Mouse (Mus musculus): ENCODE results near the gene Map10. TPM values are rescaled to one million over a fixed set of nuclear protein-coding genes. Genes with fewer than 3 reads are reported as not detected.

The Map10 gene
- polyA plus RNA-seq, 1 experiment from 2014 or later, result 10.8 TPM

DNA sequence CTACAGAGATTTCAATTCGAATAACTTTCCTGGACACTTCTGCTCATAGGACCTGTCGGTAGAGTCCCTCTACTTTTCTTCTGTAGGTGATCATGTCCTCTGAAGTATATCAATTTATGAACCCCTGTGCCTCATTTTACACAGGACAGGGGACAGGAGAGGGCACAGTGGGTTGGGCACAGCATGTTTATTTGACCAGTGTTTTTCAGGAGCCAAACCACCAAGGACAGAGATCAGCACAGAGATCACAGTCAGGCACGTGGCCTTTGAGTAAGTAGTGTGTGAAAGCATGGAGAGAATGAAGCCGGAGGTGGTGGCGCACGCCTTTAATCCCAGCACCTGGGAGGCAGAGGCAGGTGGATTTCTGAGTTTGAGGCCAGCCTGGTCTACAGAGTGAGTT lies 7.9 kb downstream of the Map10 start:
- ATAC-seq (ENCODE audit: low FRiP score, low TSS enrichment) (no peak), DNase-seq (no peak)
- 92% methylated on average over 6 of the region's 6 CpGs for whole genome bisulfite sequencing
- H3K9ac ChIP-seq (replicated peaks; ENCODE audit: low read length), result no peak overlapping the region
- no peak overlapping the region for H3K4me3 ChIP-seq (replicated peaks; ENCODE audit: low read depth, low read length)
- peaks cover 9% of the 10 kb centered on the region for H3K4me1 ChIP-seq (ENCODE audit: control insufficient read depth, insufficient read depth, low read length)
- H3K9me3 ChIP-seq (ENCODE audit: control insufficient read depth, low read length), result no peaks in the 10 kb centered on the region
- H3K4me2 ChIP-seq (ENCODE audit: low read length), result no peak overlapping the region
- H3K36me3 ChIP-seq (ENCODE audit: control insufficient read depth, insufficient read depth, low read length), result no peaks in the 10 kb centered on the region
- H3K27ac ChIP-seq (replicated peaks; ENCODE audit: low read depth, low read length), result no peak overlapping the region
- no peaks in the 10 kb centered on the region for H3K27me3 ChIP-seq (ENCODE audit: control insufficient read depth, insufficient read depth, low read length)

DNA sequence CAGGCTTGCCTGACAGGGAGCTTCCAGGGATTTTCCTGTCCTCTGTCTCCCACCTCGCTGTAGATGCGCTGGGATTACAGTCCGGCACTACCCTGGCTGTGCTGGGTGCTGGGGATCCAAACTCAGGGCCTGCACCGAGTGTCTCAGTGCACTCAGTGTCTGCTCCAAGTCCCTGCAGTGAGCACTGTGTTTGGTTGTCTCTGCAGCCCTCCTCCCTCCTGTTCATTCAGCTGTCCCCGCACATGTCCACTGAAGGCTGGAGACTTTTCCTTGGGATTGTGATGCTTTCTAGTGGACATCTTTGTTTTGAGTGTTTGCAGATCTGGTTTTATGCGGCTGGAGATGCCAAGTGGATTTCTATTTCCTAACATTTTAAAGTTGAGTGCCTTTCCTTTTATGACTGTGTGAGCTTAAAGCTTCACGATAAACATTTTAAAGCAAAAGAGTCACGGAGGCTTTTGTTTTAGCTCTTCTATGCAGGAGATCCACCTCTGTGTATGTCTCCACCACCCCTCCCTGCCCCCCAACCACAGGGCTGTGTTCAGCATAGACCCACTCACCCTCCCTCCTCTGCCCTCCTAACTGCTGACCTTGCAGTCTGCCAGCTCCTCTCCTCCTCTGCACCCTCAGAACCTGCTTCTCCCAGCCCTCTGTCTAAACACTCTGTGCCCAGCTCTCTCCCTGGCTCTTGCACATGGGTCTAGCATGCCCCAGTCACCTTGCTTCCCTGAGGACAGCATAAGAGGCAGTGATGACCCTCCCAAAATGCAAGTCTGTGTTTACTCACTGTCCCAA lies 9.4 kb downstream of the Map10 start:
- no peak for ATAC-seq (ENCODE audit: low FRiP score, low TSS enrichment)
- no peaks in the 10 kb centered on the region for H3K9me3 ChIP-seq (ENCODE audit: control insufficient read depth, low read length)
- H3K4me1 ChIP-seq (ENCODE audit: control insufficient read depth, insufficient read depth, low read length), result peaks cover 9% of the 10 kb centered on the region
- no peak overlapping the region; the same call in 1 of the 2 replicates for H3K27ac ChIP-seq (replicated peaks; ENCODE audit: low read depth, low read length)
- no peaks in the 10 kb centered on the region for H3K36me3 ChIP-seq (ENCODE audit: control insufficient read depth, insufficient read depth, low read length)
- no peak for DNase-seq
- no peak overlapping the region for H3K9ac ChIP-seq (replicated peaks; ENCODE audit: low read length)
- H3K4me2 ChIP-seq (ENCODE audit: low read length), result no peak overlapping the region
- H3K27me3 ChIP-seq (ENCODE audit: control insufficient read depth, insufficient read depth, low read length), result no peaks in the 10 kb centered on the region
- no peak overlapping the region for H3K4me3 ChIP-seq (replicated peaks; ENCODE audit: low read depth, low read length)
- WGBS, result 67% methylated on average over 8 of the region's 8 CpGs

DNA sequence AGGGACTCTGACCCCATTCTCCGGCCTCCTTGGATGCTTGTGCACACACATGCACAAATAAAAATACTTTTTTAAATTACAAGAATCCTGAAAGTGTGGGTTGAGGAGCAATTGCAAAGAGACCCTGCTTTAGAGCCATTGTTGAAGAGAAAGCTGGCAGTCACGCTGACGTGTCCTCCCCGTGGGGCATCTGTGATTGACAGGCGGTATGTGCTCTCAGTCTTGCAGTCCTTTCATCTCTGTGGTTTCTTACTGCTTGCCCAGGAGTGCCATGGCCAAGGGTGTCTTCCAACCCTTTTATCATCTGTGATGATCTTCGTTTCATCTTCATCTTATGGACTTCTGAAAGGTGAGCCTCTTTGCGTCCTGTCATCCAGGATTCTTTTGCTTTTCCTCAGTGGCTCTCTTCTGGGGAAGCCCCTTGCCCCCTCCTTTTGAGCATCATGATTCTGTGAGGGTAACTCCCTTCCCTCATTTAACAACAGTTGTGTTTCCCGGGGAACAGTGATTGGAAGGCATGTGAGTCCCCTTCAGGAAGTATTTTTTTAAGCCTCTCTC lies 11.3 kb downstream of the Map10 start:
- Histone ChIP-seq H3K4me1 (ENCODE audit: control insufficient read depth, insufficient read depth, low read length) (peaks cover 9% of the 10 kb centered on the region), H3K36me3 (ENCODE audit: control insufficient read depth, insufficient read depth, low read length) (no peaks in the 10 kb centered on the region), H3K9me3 (ENCODE audit: control insufficient read depth, low read length) (no peaks in the 10 kb centered on the region), H3K4me3 (replicated peaks; ENCODE audit: low read depth, low read length) (no peak overlapping the region), H3K27me3 (ENCODE audit: control insufficient read depth, insufficient read depth, low read length) (no peaks in the 10 kb centered on the region), H3K27ac (replicated peaks; ENCODE audit: low read depth, low read length) (0 out of 2 replicates have a peak overlapping the region, but pooled peaks have one; percentile 9), H3K9ac (replicated peaks; ENCODE audit: low read length) (no peak overlapping the region), H3K4me2 (ENCODE audit: low read length) (no peak overlapping the region)
- peak; percentile 56 for DNase-seq
- 32% methylated on average over 8 of the region's 8 CpGs for WGBS
- ATAC-seq (ENCODE audit: low FRiP score, low TSS enrichment), result no peak; the same call in 1 of the 2 replicates

DNA sequence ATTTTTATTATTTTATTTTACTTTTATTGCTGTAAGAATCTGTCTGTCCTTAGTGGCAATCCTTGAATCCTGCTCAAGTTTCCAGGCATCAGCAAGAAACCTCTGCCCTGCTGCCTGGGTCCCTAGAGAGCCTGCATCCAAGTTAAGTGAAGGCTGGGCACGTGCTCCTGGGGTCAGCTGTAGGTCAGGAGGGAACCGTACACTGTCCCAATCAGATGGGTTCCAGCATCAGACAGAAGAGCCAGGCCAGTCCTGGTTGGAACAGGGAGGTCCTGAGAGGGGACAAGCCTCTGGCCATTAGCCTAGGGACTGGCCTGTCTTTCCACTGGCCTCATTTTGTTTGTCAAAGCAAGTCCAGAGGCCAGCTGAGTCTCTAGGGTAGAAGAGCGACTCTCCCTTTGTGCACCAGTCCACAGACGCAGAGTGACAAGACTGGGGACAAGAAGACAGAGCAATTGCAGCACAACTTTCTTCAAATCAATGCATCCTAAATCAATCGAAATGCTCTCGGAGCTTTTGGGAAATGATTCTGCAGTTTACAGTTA lies 15.7 kb downstream of the Map10 start:
- Histone ChIP-seq H3K9ac (replicated peaks; ENCODE audit: low read length) (no peak overlapping the region), H3K4me2 (ENCODE audit: low read length) (no peak overlapping the region), H3K9me3 (ENCODE audit: control insufficient read depth, low read length) (no peaks in the 10 kb centered on the region), H3K27ac (replicated peaks; ENCODE audit: low read depth, low read length) (no peak overlapping the region), H3K4me1 (ENCODE audit: control insufficient read depth, insufficient read depth, low read length) (peaks cover 9% of the 10 kb centered on the region), H3K27me3 (ENCODE audit: control insufficient read depth, insufficient read depth, low read length) (no peaks in the 10 kb centered on the region), H3K36me3 (ENCODE audit: control insufficient read depth, insufficient read depth, low read length) (no peaks in the 10 kb centered on the region), H3K4me3 (replicated peaks; ENCODE audit: low read depth, low read length) (no peak overlapping the region)
- WGBS, result 79% methylated on average over 6 of the region's 6 CpGs
- DNase-seq (no peak), ATAC-seq (ENCODE audit: low FRiP score, low TSS enrichment) (no peak)

DNA sequence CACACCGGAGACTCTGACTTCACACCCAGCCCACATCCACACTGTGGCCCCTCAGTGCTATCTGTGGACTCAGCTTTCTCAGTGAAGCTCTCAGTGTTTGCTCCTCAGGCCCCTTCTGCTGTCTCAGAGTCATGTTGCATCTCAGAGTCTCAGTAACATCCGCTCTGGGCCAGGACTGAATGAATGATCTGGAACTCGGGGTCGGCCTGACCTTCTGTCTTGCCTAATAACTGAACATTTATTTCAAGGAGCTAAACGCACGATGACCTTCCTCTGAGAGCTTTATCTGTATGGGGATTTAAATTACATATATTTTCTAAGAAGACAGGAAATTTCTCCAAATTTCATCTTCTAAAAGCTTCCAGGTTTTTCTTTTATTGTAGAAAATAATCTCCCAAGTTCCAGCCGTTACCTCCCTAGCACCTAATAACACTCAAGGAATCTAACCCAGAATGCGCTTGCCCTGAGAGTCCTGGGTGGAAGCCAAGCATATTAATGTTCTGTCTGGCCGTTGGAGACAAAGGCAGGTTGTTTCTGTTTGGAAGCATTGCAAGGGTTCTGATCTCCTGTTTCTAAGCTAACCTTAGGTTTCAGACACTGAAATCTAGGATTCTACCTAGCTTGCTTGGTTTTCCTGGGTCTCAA lies 16.7 kb downstream of the Map10 start:
- H3K27ac ChIP-seq (replicated peaks; ENCODE audit: low read depth, low read length), result no peak overlapping the region
- DNase-seq (no peak), ATAC-seq (ENCODE audit: low FRiP score, low TSS enrichment) (no peak)
- no peaks in the 10 kb centered on the region for H3K27me3 ChIP-seq (ENCODE audit: control insufficient read depth, insufficient read depth, low read length)
- H3K9ac ChIP-seq (replicated peaks; ENCODE audit: low read length), result no peak overlapping the region
- H3K9me3 ChIP-seq (ENCODE audit: control insufficient read depth, low read length), result no peaks in the 10 kb centered on the region
- H3K36me3 ChIP-seq (ENCODE audit: control insufficient read depth, insufficient read depth, low read length), result no peaks in the 10 kb centered on the region
- 80% methylated on average over 9 of the region's 9 CpGs for WGBS
- H3K4me2 ChIP-seq (ENCODE audit: low read length), result no peak overlapping the region
- H3K4me3 ChIP-seq (replicated peaks; ENCODE audit: low read depth, low read length), result no peak overlapping the region
- 0 out of 2 replicates have a peak, but pooled peaks cover 5% of the 10 kb centered on the region for H3K4me1 ChIP-seq (ENCODE audit: control insufficient read depth, insufficient read depth, low read length)

DNA sequence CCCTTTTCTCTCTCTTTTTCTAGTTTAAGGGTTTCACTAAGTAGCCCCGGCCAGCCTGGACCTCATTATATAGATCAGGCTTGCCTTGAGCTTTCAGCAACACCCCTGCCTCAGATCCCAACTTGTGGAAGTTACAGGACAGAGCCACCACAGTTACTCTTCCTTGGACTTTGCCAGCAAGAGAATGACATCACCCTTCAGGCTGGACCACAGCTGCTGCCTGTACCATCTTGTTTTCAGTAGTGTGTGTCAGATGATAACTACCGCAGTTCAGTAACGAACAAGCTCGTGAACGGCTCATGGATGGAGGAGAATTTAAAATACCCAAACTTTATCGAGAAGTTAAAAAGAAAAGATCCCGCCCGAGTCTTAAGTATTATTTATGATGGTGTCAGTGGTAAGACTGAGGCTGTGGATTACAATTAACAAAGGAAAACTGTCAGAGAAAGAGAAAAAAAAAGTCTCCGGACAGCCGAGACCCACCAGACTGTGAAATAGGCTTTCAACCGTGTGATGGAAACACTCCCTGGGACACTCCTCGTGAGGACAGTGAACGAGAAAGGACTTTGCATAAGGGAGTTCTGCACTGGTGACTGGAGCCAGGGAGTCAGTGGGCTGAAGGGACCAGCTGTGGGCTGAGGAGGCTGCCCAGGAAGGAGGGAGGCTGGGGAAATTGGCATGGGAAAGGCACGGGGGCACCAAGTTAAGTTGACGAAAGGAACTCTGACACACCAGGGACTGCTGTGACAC lies 20.7 kb downstream of the Map10 start:
- Histone ChIP-seq H3K9ac (replicated peaks; ENCODE audit: low read length) (no peak overlapping the region), H3K4me1 (ENCODE audit: control insufficient read depth, insufficient read depth, low read length) (0 out of 2 replicates have a peak, but pooled peaks cover 5% of the 10 kb centered on the region), H3K9me3 (ENCODE audit: control insufficient read depth, low read length) (no peaks in the 10 kb centered on the region), H3K4me2 (ENCODE audit: low read length) (no peak overlapping the region), H3K27ac (replicated peaks; ENCODE audit: low read depth, low read length) (no peak overlapping the region), H3K36me3 (ENCODE audit: control insufficient read depth, insufficient read depth, low read length) (no peaks in the 10 kb centered on the region), H3K27me3 (ENCODE audit: control insufficient read depth, insufficient read depth, low read length) (no peaks in the 10 kb centered on the region), H3K4me3 (replicated peaks; ENCODE audit: low read depth, low read length) (no peak overlapping the region)
- DNase-seq (no peak), ATAC-seq (ENCODE audit: low FRiP score, low TSS enrichment) (no peak)
- WGBS, result 21% methylated on average over 15 of the region's 15 CpGs

DNA sequence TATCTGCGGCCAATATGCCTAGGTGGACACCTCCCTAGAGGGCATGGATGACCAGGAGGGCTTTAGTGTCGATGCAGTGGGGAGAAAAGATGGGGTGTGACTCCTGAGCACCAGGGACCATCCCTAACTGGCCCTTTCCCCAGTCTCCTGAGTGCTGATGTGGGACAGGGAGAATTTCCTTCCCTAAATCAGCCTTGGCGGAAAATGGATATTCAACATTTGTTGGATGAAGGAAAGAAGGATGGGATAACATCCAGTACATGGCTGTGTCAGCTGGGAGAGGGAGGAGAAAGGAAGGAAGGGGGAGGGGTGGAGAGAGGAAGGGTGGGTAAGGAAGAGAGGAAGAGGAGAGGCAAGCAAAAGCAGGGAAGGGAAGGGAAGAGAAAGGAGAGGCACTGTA lies 21.3 kb downstream of the Map10 start:
- H3K27ac ChIP-seq (replicated peaks; ENCODE audit: low read depth, low read length), result no peak overlapping the region
- H3K4me3 ChIP-seq (replicated peaks; ENCODE audit: low read depth, low read length), result no peak overlapping the region
- no peak for DNase-seq
- ATAC-seq (ENCODE audit: low FRiP score, low TSS enrichment), result no peak
- no peak overlapping the region for H3K9ac ChIP-seq (replicated peaks; ENCODE audit: low read length)
- H3K36me3 ChIP-seq (ENCODE audit: control insufficient read depth, insufficient read depth, low read length), result no peaks in the 10 kb centered on the region
- no peak overlapping the region for H3K4me2 ChIP-seq (ENCODE audit: low read length)
- H3K4me1 ChIP-seq (ENCODE audit: control insufficient read depth, insufficient read depth, low read length), result 0 out of 2 replicates have a peak, but pooled peaks cover 5% of the 10 kb centered on the region
- WGBS, result 79% methylated on average over 3 of the region's 3 CpGs
- H3K27me3 ChIP-seq (ENCODE audit: control insufficient read depth, insufficient read depth, low read length), result no peaks in the 10 kb centered on the region
- no peaks in the 10 kb centered on the region for H3K9me3 ChIP-seq (ENCODE audit: control insufficient read depth, low read length)

DNA sequence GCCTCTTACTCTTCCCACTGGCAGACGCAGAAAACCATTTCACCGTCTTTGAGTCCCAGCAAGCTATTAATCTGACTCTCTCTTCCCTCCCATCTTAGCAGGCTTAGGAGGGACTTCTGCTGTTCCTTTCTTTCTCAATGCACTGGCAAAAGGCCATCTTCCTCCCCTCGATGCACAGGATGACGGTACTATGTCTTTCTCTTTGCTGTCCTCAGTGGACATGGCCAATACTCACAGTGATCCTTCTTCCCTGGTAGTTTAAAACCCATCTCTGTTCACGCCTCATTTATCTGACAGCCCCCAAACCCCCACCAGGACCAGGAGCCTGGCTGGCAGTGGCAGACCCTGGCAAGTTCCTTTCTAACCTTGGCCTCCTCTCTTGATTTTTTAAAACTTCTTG lies 22.8 kb downstream of the Map10 start:
- Histone ChIP-seq H3K4me3 (replicated peaks; ENCODE audit: low read depth, low read length) (no peak overlapping the region), H3K9ac (replicated peaks; ENCODE audit: low read length) (no peak overlapping the region), H3K4me2 (ENCODE audit: low read length) (no peak overlapping the region), H3K27ac (replicated peaks; ENCODE audit: low read depth, low read length) (no peak overlapping the region), H3K4me1 (ENCODE audit: control insufficient read depth, insufficient read depth, low read length) (0 out of 2 replicates have a peak, but pooled peaks cover 5% of the 10 kb centered on the region), H3K27me3 (ENCODE audit: control insufficient read depth, insufficient read depth, low read length) (no peaks in the 10 kb centered on the region), H3K9me3 (ENCODE audit: control insufficient read depth, low read length) (no peaks in the 10 kb centered on the region), H3K36me3 (ENCODE audit: control insufficient read depth, insufficient read depth, low read length) (no peaks in the 10 kb centered on the region)
- DNase-seq (no peak), ATAC-seq (ENCODE audit: low FRiP score, low TSS enrichment) (no peak)
- WGBS, result 67% methylated on average over 5 of the region's 5 CpGs

All from midbrain, embryonic 14.5 days (tissue).